Mouse (Mus musculus) left cerebral cortex, adult 8-10 months (tissue): Measurements from ENCODE around the gene Zfp111. TPM values are rescaled to one million over a fixed set of nuclear protein-coding genes. Genes with fewer than 3 reads are reported as not detected.

ENCODE experiments used
- total RNA-seq, 4 experiments: library from RNA; stranded (reverse); gene quantifications; 2 replicates each; pipeline ENCODE4 v1.2.4; 2022

Gene Zfp111
- total RNA-seq, 4 experiments from 2014 or later: 11.5 to 15.4 (median 12.1) TPM

Other genes starting within 250 kb of the Zfp111 start
- not detected for gene Vmn1r181, start 236.8 kb downstream of the Zfp111 start, total RNA-seq
- gene V1rd19, start 209.8 kb downstream of the Zfp111 start, total RNA-seq: not detected
- gene Vmn1r183, start 158.2 kb downstream of the Zfp111 start, total RNA-seq: not detected
- 10 to 100 TPM; 48.8 to 63.0 (median 52.7) TPM for gene Zfp180, start 129.5 kb downstream of the Zfp111 start, total RNA-seq
- 10 to 100 TPM; 11.7 to 12.4 (median 12.1) TPM for gene Zfp112, start 99.1 kb downstream of the Zfp111 start, total RNA-seq
- 10 to 100 TPM; 19.7 to 23.1 (median 21.6) TPM for gene Zfp235, start 77.3 kb downstream of the Zfp111 start, total RNA-seq
- gene Zfp114, start 36.4 kb downstream of the Zfp111 start, total RNA-seq: 1 to 10 TPM; 2.7 to 4.8 (median 3.1) TPM
- gene Zfp109, start 26.1 kb upstream of the Zfp111 start, total RNA-seq: 10 to 100 TPM in 3 of 4 experiments, 1 to 10 TPM in 1; 9.5 to 11.8 (median 10.5) TPM
- gene Zfp108, start 43.4 kb upstream of the Zfp111 start, total RNA-seq: 1 to 10 TPM; 7.7 to 9.9 (median 9.0) TPM
- gene Zfp93, start 59.0 kb upstream of the Zfp111 start, total RNA-seq: 10 to 100 TPM; 12.3 to 15.8 (median 13.6) TPM
- 10 to 100 TPM; 19.0 to 24.4 (median 21.5) TPM for gene Zfp61, start 89.8 kb upstream of the Zfp111 start, total RNA-seq
- 10 to 100 TPM; 14.2 to 16.4 (median 15.7) TPM for gene Zfp94, start 105.2 kb upstream of the Zfp111 start, total RNA-seq
- not detected for gene Tescl, start 122.5 kb upstream of the Zfp111 start, total RNA-seq
- not detected for gene Lypd5, start 137.8 kb upstream of the Zfp111 start, total RNA-seq
- gene Kcnn4, start 158.8 kb upstream of the Zfp111 start, total RNA-seq: 1 to 10 TPM in 1 of 4 experiments, under 1 TPM in 3; 0.50 to 1.0 (median 0.53) TPM
- 10 to 100 TPM; 40.2 to 47.7 (median 43.4) TPM for gene Smg9, start 188.2 kb upstream of the Zfp111 start, total RNA-seq
- gene Irgc1, start 240.9 kb upstream of the Zfp111 start, total RNA-seq: under 1 TPM in 1 of 4 experiments, not detected in 3; 0.21 TPM